Mouse (Mus musculus) WW6 (cell line): ENCODE data around the gene F830045P16Rik.
"Not testable (repeated sequence)": the region's sequence is repeated elsewhere in the genome, so short reads cannot be mapped to it uniquely, and the experiment has no call there.

Source experiments
- DNase-seq: peaks from one replicate; pipeline ENCODE4 v3.0.0-alpha.2; 2013; ENCODE audit warnings: low read depth, low spot score

The F830045P16Rik gene

GRCm38 (mm10) chr2:129489496-129490285 lies 46.7 kb downstream of the F830045P16Rik start:
- no peak for DNase-seq

GRCm38 (mm10) chr2:129483150-129483549 lies 53.3 kb downstream of the F830045P16Rik start:
- no peak for DNase-seq

- no peak for DNase-seq
Measured at GRCm38 (mm10) chr2:129471905-129472304, 64.5 kb downstream of the F830045P16Rik start.

GRCm38 (mm10) chr2:129470839-129471238 lies 65.6 kb downstream of the F830045P16Rik start:
- DNase-seq: no peak

- DNase-seq: not testable (repeated sequence)
Measured at GRCm38 (mm10) chr2:129438772-129439171, 97.6 kb downstream of the F830045P16Rik start.

GRCm38 (mm10) chr2:129435154-129435553 lies 101.2 kb downstream of the F830045P16Rik start:
- DNase-seq: no peak

GRCm38 (mm10) chr2:129423741-129424140 lies 112.7 kb downstream of the F830045P16Rik start:
- DNase-seq: no peak

GRCm38 (mm10) chr2:129420897-129421561 lies 115.4 kb downstream of the F830045P16Rik start:
- no peak for DNase-seq

GRCm38 (mm10) chr2:129419361-129419880 lies 117.0 kb downstream of the F830045P16Rik start:
- DNase-seq: no peak

- DNase-seq: no peak
Measured at GRCm38 (mm10) chr2:129414593-129414992, 121.8 kb downstream of the F830045P16Rik start.

GRCm38 (mm10) chr2:129413488-129413887 lies 122.9 kb downstream of the F830045P16Rik start:
- DNase-seq: no peak

GRCm38 (mm10) chr2:129411651-129412050 lies 124.8 kb downstream of the F830045P16Rik start:
- no peak for DNase-seq

GRCm38 (mm10) chr2:129410344-129410743 lies 126.1 kb downstream of the F830045P16Rik start:
- DNase-seq: no peak

- DNase-seq: peak; percentile 33
Measured at GRCm38 (mm10) chr2:129408476-129408875, 127.9 kb downstream of the F830045P16Rik start.
